ENCODE assay signal across 8 mouse cellular contexts in genomic region chr17:29355461-29355840, GRCm38 (mm10). TPM values are rescaled to one million over a fixed set of nuclear protein-coding genes. Genes with fewer than 3 reads are reported as not detected.
DNase-seq lines count a peak whose midpoint lies in the region; ATAC-seq and TF ChIP-seq lines count a peak whose summit lies in the region.

No protein-coding gene starts in this region.

- H3K27ac ChIP-seq in forebrain, embryonic 14.5 days (ENCODE audit: low read depth, low read length): peak overlapping the region; percentile 97
- peak overlapping the region; percentile 94 for H3K27ac ChIP-seq in kidney, postnatal 0 days
- H3K27ac ChIP-seq in midbrain, embryonic 13.5 days: peak overlapping the region; percentile 99
- no peak overlapping the region for H3K27ac ChIP-seq in thymus, adult 2 months (ENCODE audit: control insufficient read depth, insufficient read depth, low read length)

- H3K36me3 ChIP-seq in forebrain, embryonic 14.5 days (ENCODE audit: control insufficient read depth, insufficient read depth, low read length): no peaks in the 10 kb centered on the region
- no peaks in the 10 kb centered on the region for H3K36me3 ChIP-seq in kidney, postnatal 0 days (ENCODE audit: insufficient read depth, low read length)
- H3K36me3 ChIP-seq in midbrain, embryonic 13.5 days: no peaks in the 10 kb centered on the region
- no peaks in the 10 kb centered on the region for H3K36me3 ChIP-seq in thymus, adult 2 months (ENCODE audit: control insufficient read depth, insufficient read depth, low read length)

- DNase-seq in frontal cortex, postnatal 10 days (ENCODE audit: low spot score in 2 of 2): no peak
- peak; percentile 72 for DNase-seq in forebrain, embryonic 14.5 days (ENCODE audit: low spot score)
- DNase-seq in kidney, postnatal 0 days (ENCODE audit: low spot score): peak; percentile 43
- DNase-seq in left cerebral cortex, postnatal 4 days: no peak
- DNase-seq in cerebellum, adult 9-11 months: no peak
- DNase-seq in thymus, adult 2 months: no peak

- TF ChIP-seq CTCF in kidney, postnatal 0 days (IDR thresholded peaks at IDR 0.05; ENCODE audit: low read depth): no peak
- TF ChIP-seq CTCF in thymus, adult 2 months (IDR thresholded peaks at IDR 0.05; ENCODE audit: borderline replicate concordance, control insufficient read depth, extremely low read depth, insufficient read depth, low read length, poor library complexity): no peak

- peak overlapping the region; percentile 55 for H3K4me2 ChIP-seq in forebrain, embryonic 14.5 days (ENCODE audit: low read length)
- peak overlapping the region; percentile 56; the same call in 1 of the 2 replicates for H3K4me2 ChIP-seq in kidney, postnatal 0 days (ENCODE audit: low read length)
- H3K4me2 ChIP-seq in midbrain, embryonic 13.5 days (replicated peaks): peak overlapping the region; percentile 63

- intact Hi-C loops in left cerebral cortex, postnatal 4 days (cut with DNase I): no loop called here

- no peaks in the 10 kb centered on the region for H3K27me3 ChIP-seq in forebrain, embryonic 14.5 days (replicated peaks; ENCODE audit: control insufficient read depth, insufficient read depth, low read length)
- no peaks in the 10 kb centered on the region for H3K27me3 ChIP-seq in kidney, postnatal 0 days (ENCODE audit: insufficient read depth, low read length)
- no peaks in the 10 kb centered on the region for H3K27me3 ChIP-seq in midbrain, embryonic 13.5 days
- H3K27me3 ChIP-seq in thymus, adult 2 months (ENCODE audit: control insufficient read depth, insufficient read depth, low read length): no peaks in the 10 kb centered on the region

- TF ChIP-seq POLR2A in thymus, adult 2 months (IDR thresholded peaks at IDR 0.05; ENCODE audit: control insufficient read depth, extremely low read depth, insufficient read depth, low read length, poor library complexity): no peak

- peak; percentile 60 for ATAC-seq in frontal cortex, adult (ENCODE audit: low TSS enrichment)
- ATAC-seq in forebrain, embryonic 14.5 days: peak; percentile 54
- peak; percentile 35; the same call in 1 of the 2 replicates for ATAC-seq in kidney, postnatal 0 days (replicated peaks; ENCODE audit: low FRiP score, low read depth)
- ATAC-seq in midbrain, embryonic 13.5 days: peak; percentile 51

- H3K9me3 ChIP-seq in forebrain, embryonic 14.5 days (replicated peaks; ENCODE audit: control insufficient read depth, low read length): no peaks in the 10 kb centered on the region
- no peaks in the 10 kb centered on the region for H3K9me3 ChIP-seq in kidney, postnatal 0 days (replicated peaks; ENCODE audit: low read length)
- no peaks in the 10 kb centered on the region for H3K9me3 ChIP-seq in midbrain, embryonic 13.5 days

- no peak overlapping the region for H3K4me3 ChIP-seq in forebrain, embryonic 14.5 days (ENCODE audit: low read depth, low read length)
- no peak overlapping the region for H3K4me3 ChIP-seq in kidney, postnatal 0 days (replicated peaks; ENCODE audit: low read depth, low read length)
- peak overlapping the region; percentile 38; the same call in 1 of the 2 replicates for H3K4me3 ChIP-seq in midbrain, embryonic 13.5 days (replicated peaks)
- no peak overlapping the region for H3K4me3 ChIP-seq in thymus, adult 2 months (ENCODE audit: control insufficient read depth, insufficient read depth, low read length)

- peaks cover 25% of the 10 kb centered on the region for H3K4me1 ChIP-seq in forebrain, embryonic 14.5 days (ENCODE audit: control insufficient read depth, insufficient read depth, low read length)
- H3K4me1 ChIP-seq in kidney, postnatal 0 days (replicated peaks; ENCODE audit: insufficient read depth, low read length): peaks cover 20% of the 10 kb centered on the region
- peaks cover 36% of the 10 kb centered on the region for H3K4me1 ChIP-seq in midbrain, embryonic 13.5 days (replicated peaks)
- no peaks in the 10 kb centered on the region for H3K4me1 ChIP-seq in thymus, adult 2 months (replicated peaks; ENCODE audit: control insufficient read depth, insufficient read depth, low read length)

- peak overlapping the region; percentile 61 for H3K9ac ChIP-seq in forebrain, embryonic 14.5 days (ENCODE audit: low read length)
- peak overlapping the region; percentile 52 for H3K9ac ChIP-seq in kidney, postnatal 0 days (ENCODE audit: low read depth, low read length)
- peak overlapping the region; percentile 69 for H3K9ac ChIP-seq in midbrain, embryonic 13.5 days (replicated peaks)

- WGBS in forebrain, embryonic 14.5 days: 17% methylated on average over 5 of the region's 5 CpGs
- WGBS in kidney, postnatal 0 days: 34% methylated on average over 5 of the region's 5 CpGs
- 6% methylated on average over 5 of the region's 5 CpGs for WGBS in midbrain, embryonic 13.5 days
- 92% methylated on average over 5 of the region's 5 CpGs for WGBS in thymus, adult 2 months

RNA-seq across cellular contexts. Expression of gene Fgd2, which starts 5.3 kb away (rescaled TPM):
- 3.4 and 6.1 TPM in 2 replicates for polyA plus RNA-seq in forebrain, embryonic 14.5 days (2014; fragmentation: Nextera tagmentation; extraction: Ambion mirVana)
- polyA plus RNA-seq in kidney, postnatal 0 days (2015; fragmentation: Nextera tagmentation; extraction: Ambion mirVana): 12.3 and 12.5 TPM in 2 replicates
- polyA plus RNA-seq in midbrain, embryonic 13.5 days (2015; fragmentation: Nextera tagmentation; extraction: Ambion mirVana): 3.2 and 3.3 TPM in 2 replicates
- 1 to 10 TPM; 4.5 to 6.4 TPM for total RNA-seq in left cerebral cortex, postnatal 4 days (2021)
- polyA plus RNA-seq in thymus, adult 2 months (2012; rRNA removed): 40.0 and 56.0 TPM in 2 replicates

RNA-seq across cellular contexts. Expression of gene Mtch1, which starts 7.7 kb away (rescaled TPM):
- 418 and 521 TPM in 2 replicates for polyA plus RNA-seq in forebrain, embryonic 14.5 days (2014; fragmentation: Nextera tagmentation; extraction: Ambion mirVana)
- polyA plus RNA-seq in kidney, postnatal 0 days (2015; fragmentation: Nextera tagmentation; extraction: Ambion mirVana): 307 and 309 TPM in 2 replicates
- 398 and 461 TPM in 2 replicates for polyA plus RNA-seq in midbrain, embryonic 13.5 days (2015; fragmentation: Nextera tagmentation; extraction: Ambion mirVana)
- 100 to 1,000 TPM; 489 to 514 TPM for total RNA-seq in left cerebral cortex, postnatal 4 days (2021)
- polyA plus RNA-seq in thymus, adult 2 months (2012; rRNA removed): 332 and 354 TPM in 2 replicates

RNA-seq across cellular contexts. Expression of gene Pi16, which starts 38.0 kb away (rescaled TPM):
- 1.2 TPM in 2 replicates for polyA plus RNA-seq in forebrain, embryonic 14.5 days (2014; fragmentation: Nextera tagmentation; extraction: Ambion mirVana)
- 3.1 and 4.1 TPM in 2 replicates for polyA plus RNA-seq in kidney, postnatal 0 days (2015; fragmentation: Nextera tagmentation; extraction: Ambion mirVana)
- 1.9 and 2.2 TPM in 2 replicates for polyA plus RNA-seq in midbrain, embryonic 13.5 days (2015; fragmentation: Nextera tagmentation; extraction: Ambion mirVana)
- 1 to 10 TPM; 1.4 to 2.0 TPM for total RNA-seq in left cerebral cortex, postnatal 4 days (2021)
- 22.7 and 24.5 TPM in 2 replicates for polyA plus RNA-seq in thymus, adult 2 months (2012; rRNA removed)

Comparison
In these comparisons a context has a peak if more than half of its experiments do, and no peak if none do; other contexts are left out.
1. DNase-seq: peak in forebrain, embryonic 14.5 days (single experiment) and kidney, postnatal 0 days (single experiment); none in frontal cortex, postnatal 10 days (0 of 2), left cerebral cortex, postnatal 4 days (single experiment), cerebellum, adult 9-11 months (single experiment) and thymus, adult 2 months (single experiment).
2. Peak in every context shown above with its lines, with median percentiles within 50 percentile points of each other: ATAC-seq, H3K4me2 ChIP-seq and H3K9ac ChIP-seq.